Mouse (Mus musculus) cerebellum, postnatal 4 days (tissue): ENCODE results near the gene Ksr1.

ENCODE experiments used
- DNase-seq, 2 experiments: peaks; one replicate each; pipeline ENCODE4 v3.0.0; 2022; ENCODE audit warnings: low spot score in 2 of 2, mixed read lengths in 1 of 2

Ksr1 gene

DNA sequence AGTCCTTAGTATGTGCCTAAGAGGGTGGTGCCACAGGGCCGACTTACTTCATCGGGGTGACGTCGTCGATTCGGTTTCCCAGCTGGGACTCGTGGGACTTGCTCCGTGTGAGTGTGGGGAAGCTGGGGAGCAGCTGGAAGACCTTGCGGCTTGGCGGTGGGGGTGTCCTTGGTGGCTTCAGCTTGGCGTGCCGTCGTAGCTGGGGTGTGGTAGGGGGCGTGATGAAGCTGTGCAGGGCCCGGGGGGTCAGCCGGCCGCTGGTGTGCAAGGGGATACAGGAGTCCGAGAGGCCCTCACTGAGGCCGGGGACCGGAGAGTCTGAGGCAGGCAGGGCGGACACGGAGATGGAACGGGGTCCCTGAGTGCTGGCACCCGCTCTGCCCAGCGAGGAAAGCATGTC is 101.4 kb downstream of the Ksr1 start:
- DNase-seq, result no peak

DNA sequence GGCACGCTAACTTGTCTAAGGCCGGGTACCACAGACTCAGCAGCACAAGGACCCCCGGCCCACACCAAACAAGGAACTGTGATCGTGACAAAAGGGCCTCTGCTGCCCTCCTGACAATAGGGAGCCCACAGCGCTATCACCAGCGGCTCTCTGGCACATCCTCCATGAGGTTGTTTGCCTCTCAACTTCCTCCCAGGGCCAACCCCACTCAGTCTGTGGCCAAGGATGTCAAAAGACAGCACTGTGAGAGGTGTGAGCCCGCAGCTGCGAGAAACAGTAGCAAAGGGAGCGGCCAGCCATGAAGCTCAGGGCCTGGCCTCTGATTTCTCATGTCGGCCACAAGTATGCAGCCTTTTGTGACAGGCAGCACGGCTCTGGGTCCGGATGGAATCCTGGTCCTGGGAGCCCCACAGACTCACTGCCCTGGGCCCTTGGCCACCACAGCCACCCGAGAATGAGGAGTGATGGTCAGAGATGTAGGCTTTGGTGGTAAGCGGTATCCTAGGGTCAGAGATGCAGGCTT is 104.2 kb downstream of the Ksr1 start:
- no peak for DNase-seq

DNA sequence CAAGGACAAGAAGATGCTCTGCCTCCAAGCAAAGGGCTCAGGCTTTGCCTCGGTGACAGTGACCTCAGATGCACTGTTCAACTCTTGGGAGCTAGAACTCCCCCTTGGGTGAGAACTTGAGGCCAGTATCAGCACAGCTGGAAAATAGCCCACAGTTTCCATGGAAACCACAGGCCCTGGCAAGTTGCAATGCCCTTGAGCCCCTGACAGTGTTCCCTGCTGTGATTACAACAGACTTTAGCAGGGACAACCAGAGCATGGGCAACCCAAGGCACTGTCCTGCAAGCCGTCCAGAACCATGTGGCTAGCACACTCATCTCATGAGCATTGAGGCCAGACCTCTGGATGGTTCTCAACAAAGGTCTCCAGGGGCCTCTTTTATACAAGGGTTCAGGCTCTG is 106.7 kb downstream of the Ksr1 start:
- peak in 1 of 2 experiments; percentile 22 for DNase-seq

DNA sequence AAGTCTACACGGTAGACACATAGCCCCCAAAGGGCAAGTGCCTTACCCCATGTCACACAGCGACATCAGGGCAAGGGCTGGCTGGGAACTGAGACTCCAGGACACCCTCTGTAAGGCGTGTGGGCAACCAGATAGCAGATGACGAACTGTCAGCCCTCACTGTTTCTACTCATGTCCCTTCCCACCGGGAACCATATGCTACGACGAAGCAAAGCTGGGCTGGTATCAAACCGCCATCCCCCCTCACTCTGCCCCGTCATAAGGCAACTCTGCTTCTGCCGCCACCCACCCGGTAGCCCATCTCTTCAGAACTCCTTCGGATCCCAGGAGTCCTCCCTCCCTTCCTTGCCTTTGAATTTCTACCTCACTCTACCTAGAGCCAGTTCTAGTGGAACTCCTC is 108.7 kb downstream of the Ksr1 start:
- DNase-seq, result no peak

DNA sequence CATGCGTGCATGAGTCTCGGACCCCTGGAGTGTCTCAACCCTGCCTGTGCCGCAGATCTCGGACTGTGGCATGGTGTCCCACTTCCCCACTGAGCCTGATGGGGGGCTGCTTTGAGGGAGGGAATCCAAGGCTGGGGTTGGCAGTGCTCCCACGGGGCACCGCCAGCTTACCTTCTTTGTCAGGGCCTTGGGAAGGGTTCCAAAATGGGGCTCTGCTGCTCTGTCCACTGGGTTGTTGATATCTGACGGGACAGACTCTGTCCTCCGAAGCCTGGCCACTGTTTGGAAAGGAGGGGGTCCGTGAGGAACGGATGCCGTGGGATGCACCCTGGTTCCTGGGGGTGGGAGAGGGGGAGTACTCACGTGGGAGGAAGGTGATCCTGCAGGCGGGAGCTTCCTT is 109.9 kb downstream of the Ksr1 start:
- no peak for DNase-seq

DNA sequence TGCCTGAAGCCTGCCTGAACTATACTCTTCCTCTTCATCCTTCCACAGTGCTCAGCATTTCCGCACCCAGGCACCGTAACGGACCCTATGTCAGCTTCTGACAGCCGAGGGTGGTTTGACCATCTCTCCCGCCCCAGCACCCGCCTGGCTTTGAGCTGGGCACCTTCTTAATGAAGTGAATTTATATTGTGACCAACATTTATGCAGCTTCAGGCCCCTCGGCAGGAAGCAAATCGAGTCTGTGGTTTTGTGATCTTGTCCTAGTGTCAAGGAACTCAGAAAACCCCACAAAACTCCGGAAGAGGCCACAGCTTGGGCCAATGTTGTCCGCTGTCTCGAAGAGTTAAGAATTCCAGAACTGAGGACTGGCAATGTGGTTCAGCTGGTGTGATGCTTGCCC is 112.6 kb downstream of the Ksr1 start:
- no peak for DNase-seq

DNA sequence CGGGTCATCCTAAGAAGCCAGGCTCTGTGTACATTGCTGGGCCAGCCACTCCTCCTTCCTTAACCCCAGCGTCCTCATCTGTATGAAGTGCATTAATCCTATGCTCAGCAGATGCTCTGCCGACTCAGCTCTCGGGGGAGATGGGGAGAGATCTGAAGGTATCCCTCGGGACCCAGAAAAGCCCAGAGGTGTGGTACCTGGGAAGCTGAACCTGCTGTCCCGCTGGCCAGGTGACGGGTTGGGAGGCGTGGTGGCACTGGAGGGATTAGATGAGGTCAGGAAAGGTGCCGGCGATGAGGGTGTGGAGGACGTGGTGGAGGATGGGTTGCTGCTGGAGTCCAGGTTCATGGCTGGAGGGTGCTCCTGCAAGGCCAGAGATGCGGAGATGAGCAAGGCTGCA is 113.2 kb downstream of the Ksr1 start:
- DNase-seq, result no peak

DNA sequence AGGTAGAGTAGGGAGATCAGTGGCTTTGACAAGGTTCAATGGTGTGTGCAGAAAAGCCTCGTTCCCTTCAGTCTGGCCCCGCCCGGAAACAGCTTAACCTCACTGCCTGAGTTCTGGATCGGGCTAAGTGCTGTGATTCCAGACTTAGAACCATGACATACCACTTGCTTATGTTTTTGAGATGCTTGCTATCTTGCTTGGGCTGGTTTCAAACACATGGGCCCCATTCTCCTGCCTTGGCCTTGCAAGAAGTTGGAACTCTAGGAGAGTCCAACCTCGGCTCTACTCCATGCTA is 114.8 kb downstream of the Ksr1 start:
- DNase-seq, result no peak

DNA sequence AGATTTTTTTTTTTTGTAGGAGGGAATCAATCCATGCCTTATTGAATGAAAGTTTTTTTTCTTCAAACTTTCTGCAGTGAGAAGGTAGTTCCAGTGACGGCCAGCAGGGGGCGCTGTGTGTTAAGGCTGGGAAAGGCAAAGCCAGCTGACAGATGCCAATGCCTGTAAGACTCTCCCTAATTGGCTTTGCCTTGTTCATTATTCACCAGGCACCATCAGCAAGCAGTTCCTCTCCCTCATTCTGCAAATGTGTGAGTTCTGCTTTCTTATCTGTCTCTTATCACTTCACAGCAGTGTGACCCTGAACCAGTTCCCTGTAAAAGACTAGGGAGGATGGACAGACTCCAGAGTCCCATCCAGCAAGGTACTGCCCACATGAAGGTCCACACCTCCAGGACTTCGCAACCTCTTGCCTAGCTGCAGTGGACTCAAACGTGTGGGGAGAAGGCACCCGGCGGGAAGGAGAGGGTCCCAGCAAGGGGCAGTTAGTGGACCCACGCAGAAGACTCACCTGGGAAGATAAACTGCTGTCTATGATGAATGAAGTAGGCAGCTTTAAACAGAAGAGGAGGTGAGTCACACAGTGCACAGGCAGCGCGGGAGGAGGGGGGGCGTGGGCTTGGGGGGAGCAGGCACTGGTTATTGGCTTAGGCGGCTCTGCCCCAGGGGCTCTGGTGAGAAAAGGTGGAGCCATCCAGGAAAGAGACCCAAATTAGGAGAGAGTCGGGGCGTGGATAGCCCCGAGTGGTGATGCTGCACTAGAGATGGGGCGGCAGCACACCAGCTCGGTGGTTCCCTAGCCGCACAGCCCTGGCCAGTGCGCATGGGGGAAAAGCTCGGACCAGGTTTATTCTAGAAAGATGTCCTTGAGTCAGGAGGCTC is 115.4 kb downstream of the Ksr1 start:
- peak; percentile 89 to 92 for DNase-seq

DNA sequence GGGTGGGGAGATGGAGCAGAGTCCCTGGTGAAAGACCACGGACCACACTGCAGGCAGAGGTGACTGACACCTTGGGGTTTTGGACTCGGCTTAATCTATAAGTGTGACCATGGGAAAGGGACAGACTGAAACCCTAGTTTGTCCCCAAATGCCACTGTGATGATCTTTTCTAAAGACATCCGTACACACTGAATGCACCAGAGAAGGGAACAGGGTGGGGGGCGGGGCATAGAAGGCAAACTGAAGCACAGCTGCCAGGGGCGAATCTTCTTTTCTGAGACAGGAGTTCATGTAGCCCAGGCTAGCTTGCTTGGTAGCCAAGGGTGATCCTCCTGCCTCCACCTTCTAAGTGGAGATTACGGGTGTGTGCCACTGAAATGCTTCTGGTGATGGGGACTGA is 122.5 kb downstream of the Ksr1 start:
- DNase-seq, result no peak

DNA sequence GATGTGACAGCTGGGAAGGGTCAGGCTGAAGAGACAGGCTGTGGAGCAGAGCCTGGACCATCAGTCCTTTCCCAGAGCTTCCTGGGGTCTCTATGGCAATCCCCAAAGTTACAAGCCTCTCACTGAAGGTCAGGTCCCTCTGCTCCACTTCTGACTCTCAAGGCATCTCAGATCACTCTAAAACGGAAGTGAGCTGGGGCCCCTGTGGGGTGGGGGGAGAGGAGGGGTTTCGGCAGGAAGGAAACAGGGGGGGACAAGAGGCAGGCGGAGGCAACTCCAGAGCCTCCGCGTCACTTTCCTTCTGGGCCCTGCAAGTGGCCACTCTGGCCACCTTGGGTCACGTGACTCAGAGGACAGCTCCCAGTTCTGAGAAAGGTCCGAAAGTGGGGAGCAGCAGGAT is 122.9 kb downstream of the Ksr1 start:
- DNase-seq, result no peak

DNA sequence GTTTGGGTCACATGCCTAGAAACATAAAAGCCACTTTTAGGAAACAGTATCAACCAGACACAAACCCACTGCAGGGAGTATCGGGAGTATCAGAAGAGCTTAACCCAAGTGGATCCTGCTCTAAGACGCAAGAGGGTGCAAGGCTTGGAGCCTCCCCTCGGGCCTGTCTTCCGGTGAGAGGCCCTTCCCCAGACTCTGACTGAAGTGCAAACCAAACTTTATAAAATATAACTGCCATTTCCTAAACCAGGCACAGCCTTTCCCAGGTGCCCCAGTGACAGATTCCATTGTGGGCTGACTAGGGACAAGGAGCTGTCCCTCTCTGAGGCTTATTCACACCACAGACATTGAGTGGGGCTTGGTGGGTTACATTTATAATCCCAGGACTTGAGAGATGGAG is 123.4 kb downstream of the Ksr1 start:
- no peak for DNase-seq

DNA sequence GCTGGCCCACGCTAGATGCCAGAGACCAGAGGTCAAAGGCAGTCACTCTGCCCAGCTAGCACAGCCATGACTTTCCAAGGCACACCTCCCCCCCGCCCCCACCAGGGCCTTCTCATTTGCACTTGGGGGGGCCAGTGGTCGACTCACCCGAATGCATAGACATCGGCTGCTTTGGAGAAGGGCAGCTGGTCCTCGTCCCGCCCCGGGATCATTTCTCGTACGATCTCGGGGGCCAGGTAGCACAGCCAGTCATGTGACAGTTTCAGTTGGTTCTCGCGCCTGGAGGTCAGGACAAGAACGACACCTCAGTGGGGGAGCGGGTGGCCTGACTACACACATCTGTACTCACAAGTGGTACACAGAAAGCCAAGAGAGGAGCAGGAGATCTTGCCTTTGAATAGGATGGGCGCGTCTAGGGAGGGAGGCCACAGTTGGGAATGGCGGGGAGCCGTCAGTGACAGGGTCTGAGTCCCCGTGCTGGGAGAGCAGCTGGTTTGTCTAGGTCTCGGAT is 125.6 kb downstream of the Ksr1 start:
- DNase-seq, result no peak

DNA sequence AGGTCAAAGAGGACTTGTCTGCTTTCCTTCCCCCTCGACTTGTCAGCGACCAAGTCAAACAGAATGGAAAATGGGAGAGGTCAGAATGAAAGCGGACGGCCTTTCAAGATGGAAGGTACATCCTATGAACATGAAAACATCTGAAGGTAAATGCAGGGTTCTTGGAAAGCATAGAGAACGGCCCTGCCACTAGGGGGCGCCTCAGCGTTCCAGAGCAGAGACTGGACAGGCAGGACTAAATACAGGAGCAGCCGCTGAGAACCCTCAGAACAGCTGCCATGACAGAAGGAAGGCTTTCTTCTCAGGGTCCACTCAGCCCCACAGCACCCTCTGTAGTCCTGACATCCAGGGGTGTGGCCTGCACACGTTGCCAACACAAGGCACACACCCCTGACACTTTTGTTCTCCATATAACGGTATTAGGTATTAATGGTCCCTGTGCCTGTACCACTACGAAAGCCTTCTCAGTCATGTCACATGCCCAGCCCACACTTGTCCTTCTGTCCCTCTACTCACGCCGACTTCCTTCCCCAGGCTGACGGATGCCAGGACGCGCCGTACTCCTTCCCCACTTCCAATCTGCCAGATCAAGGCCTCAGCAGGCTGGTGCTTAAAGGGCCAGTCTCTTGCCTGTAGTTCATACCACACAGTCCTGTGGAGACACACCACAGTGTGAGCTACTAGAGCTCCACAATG is 126.2 kb downstream of the Ksr1 start:
- peak in 1 of 2 experiments; percentile 32 for DNase-seq

DNA sequence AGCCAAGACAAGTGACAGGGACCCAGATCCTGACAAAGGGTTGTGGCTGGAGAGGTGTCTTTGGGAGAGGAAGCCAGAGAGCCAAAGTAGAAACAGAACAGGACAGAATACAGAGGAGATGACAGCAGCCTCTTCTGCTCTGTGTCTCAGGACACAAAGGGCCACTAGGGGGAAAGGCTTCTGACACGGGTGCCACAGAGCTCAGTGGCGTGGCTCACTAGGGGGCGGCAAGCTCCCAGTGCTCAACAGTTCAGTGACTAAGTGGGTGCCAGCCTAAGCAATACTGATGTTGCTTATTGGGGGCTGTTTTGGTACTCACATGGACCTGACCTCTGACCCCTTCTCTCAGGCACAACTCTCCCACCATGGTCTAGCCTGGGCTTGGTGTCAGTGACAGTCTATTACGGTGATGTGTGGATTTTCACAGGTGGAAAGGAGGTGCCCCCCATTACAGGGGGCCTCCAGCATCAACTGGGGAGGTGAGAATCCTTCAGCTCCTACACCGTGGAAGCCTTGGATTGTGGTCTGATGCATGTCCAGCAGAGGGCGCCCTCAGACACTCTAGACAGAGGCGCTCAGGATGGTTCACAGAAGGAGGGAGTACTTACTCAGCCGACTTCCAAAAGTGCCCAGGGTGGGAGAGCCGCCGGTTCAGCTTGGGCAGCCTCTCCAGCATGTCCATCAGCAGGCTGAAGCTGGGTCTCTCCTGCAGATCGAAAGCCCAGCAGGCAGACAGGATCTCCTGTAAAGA is 127.1 kb downstream of the Ksr1 start:
- DNase-seq, result peak; percentile 42 to 71

DNA sequence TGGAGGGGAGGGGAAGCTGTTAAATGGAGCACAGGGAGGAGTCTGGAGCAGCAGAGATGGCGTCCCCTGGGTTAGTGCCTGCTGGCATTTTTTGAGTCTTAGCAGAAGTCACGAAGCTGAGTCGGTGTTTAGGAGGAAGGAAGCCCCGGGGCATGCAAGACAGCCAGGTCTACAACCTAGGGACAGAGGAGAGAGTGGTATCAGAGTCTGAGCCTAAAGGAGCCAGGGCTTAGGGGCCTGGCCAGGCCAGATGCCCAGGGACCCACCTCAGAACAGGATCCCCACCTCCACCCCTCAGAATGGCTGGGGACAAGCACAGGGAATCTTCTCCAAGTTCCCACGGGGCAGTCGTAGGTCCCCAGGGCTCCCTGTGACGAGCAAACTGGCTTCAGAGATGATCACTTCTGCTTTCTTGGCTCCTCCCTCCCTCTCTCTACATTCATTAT is 129.0 kb downstream of the Ksr1 start:
- DNase-seq, result no peak

DNA sequence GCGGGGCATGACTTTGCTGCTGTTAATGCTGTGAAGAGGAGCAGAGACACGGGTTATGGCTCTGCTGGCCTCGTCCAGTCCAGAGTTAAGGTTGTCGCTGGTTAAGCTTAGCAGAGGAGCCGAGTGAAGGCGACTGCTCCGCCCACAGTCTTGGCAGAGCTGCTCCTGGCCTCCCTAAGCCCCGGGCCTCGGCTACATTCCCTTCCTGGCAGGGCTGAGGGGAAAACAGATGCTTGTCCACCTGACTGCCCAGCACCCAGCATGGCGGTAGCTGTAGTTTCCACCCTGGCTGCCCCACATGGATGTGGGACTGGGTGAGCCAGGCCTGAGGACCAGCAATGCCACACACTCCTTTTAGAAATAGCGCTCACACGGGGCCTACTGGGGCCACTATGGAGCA is 130.0 kb downstream of the Ksr1 start:
- peak in 1 of 2 experiments; percentile 38 for DNase-seq

DNA sequence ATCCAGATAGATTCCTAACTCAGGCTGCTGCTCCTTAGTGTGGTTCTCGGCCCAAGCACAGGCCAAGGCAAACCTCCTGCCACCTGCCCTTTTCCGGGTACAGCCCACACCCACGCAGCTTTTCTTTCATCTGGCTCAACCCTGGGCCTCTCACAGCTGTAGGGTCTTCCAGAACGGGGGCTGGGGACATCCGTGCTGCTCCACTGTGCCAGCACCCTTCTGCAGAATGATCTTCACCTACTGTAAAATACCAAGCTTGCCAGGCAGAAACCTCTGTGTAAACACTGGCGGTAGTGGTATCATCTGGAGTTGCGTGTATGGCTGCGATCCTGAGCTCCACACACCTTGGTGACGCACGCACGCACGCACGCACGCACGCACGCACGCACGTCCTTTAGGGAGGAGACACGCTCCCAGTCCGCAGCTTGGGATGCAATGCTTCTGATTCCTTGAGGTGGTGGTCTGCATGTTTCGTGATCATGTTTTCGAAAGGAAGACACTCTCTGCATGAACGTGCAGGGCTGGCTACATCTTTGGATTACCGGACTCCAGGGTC is 130.5 kb downstream of the Ksr1 start:
- DNase-seq, result no peak

DNA sequence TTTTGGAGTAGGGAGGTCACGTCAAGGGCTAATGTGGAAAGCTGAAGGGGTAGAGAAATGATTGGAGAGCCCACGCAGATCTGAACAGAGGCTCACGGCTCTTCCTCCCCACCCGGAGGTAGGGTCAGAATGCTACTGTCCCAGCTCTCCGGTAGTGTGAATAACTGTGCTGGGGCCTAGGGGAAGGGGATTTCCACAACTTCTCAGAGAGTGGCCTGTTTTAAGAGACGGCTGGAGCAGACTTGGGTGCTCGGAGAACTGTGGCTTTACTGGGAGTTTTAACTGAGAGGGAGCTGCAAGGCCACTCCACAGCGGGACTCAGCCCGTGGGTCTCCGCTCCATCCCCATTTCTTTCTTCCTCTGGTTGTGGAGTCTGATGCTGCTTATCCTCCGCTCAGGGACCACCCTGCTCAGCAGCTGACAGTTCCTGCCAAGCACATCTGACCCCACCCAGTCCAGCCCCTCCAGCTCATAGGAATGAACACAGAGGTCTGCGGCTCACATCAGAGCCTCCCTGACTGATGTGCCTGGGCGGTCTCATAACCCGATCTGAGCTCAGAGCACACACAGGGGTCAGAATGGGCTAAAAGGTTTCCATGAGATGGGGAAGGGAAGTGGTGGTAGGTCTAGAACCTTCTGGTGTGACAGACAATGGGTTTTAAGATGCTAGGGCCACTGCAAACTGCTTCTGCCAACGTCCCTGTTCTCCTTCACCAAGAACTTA is 131.4 kb downstream of the Ksr1 start:
- DNase-seq, result no peak

DNA sequence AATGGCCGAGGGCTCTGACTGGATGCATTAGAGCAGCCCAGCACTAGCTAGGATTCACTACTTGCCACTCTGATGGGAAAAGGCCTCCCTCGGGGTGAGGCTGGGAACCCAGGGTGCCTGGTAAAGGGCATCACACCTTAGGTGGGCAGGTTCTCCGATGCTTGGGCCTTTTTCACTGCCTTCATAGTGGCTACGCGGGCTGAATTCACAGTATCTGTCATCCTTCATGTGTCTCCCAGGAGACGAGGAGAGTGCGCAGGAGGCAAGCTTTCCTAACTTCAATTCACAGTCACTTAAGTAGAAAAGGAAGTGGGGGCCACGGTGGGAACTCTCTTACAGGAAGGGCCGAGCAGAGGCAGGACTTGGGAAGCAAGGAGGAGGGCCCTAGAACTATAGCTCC is 132.4 kb downstream of the Ksr1 start:
- DNase-seq, result no peak

DNA sequence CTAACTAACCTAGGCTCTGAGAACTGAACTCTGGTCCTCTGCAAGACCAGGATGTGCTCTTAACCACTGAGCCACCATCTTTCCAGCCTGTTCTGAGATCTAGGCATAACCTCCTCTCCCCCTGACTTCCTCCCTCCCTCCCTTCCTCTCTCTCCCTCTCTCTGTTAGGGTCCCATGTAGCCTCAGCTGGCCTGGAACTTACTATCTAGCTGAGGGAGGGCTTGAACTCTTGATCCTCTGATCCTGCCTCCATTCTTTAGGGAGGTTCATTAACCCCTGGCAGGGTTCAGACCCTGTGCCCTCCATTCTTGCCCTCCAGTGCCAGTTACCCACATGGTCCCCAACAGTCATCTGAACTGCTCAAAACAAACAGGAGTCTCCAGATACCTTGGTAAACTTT is 133.2 kb downstream of the Ksr1 start:
- DNase-seq, result no peak
